Mouse (Mus musculus) lung, postnatal 4 days (tissue): ENCODE measurements around the gene Adgrv1.

Experiments
- DNase-seq, 2 experiments: peaks; one replicate each; pipeline ENCODE4 v3.0.0; 2021

Gene Adgrv1

DNA sequence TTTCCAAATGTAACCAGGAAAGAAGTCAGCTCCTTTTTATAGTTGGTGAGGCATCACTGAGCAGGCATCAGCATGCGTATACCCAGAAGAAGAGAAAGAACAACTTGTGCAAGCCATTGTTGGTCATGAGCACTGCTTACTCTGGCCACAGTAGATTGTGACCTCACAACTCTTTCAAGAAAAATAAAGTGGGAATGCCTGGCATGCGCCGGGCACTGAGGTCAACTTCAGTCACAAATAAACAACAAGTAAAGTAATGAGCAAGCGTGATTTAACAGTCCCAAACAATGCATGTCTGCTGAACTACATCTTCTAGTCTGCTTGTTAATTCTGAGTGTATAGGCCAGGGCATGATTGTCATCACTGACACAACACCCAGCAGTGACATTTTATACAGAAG is 499.6 kb downstream of the Adgrv1 start:
- DNase-seq = peak; percentile 35 to 66

DNA sequence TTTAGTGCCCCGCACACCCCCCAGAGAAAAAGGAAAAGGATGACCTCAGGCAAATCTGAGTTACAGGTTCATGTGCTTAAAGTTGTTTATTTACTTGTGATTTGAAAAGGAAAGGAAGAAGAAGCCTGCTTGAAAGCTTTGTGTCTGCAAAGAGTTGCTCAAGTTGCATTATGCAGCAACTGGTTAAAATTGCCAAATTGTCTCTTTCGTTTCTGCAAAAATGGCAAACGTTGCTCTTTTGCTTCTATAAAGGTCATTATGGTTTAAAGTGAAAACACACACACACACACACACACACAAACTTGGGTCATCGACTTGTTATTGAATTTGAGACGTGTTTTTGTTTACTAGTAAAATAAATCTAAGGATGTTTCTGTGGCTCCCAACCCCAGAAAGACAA is 500.3 kb downstream of the Adgrv1 start:
- DNase-seq = peak in 1 of 2 experiments; percentile 13

DNA sequence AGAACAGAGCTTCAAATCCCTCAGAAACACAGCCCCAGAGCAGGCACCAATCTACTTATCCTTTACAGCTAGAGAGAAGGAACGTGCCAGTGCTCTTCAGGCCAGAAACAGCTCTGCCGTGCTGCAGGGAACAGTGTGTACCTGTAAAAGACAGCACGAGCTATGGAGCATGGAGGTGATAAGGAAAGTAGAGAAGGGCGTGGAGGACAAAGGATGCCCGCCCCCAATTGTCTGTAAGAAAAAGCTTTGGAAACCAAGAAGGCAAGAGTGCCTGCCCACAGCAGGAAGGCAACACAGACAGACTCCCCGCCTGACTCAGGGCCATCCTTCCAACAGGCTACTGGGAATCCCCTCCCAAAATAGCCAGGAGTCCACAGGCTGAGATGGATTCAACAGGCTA is 501.1 kb downstream of the Adgrv1 start:
- peak in 1 of 2 experiments; percentile 29 for DNase-seq

DNA sequence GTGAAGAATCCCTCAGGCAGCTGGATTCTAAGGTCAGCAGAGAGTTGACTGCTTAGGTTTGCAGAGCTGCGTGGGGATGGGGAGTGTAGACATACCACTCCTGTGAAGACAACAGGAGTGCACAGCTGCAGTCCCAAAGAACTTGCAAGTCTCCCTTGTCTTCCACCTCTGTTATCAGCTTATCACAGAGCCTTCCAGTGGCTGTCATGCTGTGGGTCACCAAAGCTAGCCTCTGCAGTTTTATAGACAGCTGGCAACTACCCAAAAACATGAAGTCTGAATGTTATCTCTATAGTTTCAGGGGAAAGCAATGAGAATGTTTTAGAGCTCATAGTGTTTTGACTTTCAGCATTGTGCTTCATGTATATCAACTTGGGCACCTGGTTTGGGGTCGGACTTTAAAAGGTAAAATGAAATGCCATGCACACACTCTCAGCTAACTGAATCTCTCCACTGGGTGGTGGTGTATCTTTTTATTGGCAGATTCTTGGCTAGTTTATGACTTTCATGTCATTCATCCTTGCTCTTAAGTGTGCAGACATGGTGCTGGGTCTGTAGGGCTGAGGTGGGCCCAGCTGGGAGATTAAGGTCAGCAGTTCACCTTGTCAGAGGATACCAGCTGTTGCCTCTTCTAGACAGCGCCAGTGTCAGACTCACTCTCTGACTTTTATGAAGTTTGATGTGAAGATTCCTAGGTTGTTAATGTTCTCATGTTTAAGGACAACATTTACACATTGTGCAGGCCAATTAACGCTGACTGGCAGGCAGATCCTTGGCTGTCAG is 502.0 kb downstream of the Adgrv1 start:
- DNase-seq = no peak

DNA sequence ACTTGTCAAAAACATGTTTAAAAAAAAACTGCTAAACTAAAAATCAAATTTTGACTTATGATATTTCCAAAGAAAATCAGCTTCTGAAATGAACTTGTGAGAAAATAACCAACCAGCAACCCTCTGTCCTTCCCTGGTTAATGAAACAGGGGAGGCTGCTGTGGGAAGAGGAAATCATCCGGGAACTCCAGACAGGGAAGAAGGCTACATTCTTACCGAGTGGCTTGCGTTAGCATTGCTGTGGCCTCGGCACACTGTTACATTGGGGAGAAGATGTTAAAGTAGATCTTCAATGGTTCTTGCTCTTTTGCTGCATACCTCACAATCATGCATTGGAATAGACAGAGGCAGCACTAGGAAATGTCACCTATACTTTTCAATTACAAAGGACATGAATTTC is 507.1 kb downstream of the Adgrv1 start:
- DNase-seq = no peak

DNA sequence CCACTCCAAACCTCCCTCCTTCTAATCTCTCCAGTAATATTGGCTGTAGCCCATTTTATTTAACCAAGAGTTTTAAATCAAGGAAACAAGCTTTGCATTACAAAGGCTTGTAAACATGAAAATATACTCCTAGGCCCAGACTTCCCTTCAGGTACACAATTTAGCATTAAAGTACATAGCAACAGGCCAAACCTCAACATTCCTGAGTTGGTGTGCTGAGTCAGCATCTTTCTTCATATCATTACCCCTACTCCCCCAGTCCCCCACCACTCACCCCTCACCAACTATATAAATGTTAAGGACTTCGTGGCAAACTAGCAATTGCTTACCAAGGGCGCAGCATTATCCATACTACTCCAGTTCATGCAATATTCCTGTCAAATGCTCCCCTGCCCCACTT is 510.7 kb downstream of the Adgrv1 start:
- no peak for DNase-seq

DNA sequence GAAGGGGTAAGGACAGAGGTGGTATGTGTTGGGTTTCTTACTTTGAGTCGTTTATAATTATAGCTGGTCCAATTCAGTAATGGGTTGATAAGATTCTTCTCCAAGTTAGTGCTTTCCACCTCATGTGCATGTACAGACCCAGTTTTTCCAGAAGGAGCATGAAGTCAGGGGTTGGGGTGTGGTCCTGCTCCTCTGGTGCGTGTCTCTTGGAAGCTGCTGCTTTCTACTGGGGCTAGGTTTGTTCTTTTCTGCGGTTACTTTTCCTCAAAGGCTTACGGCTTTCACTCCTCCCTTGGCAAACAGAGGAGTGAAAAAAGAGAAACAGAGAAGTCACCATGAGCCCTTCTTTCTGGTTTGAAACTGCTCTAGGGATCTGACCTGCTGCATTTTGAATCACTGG is 522.5 kb downstream of the Adgrv1 start:
- DNase-seq = no peak

DNA sequence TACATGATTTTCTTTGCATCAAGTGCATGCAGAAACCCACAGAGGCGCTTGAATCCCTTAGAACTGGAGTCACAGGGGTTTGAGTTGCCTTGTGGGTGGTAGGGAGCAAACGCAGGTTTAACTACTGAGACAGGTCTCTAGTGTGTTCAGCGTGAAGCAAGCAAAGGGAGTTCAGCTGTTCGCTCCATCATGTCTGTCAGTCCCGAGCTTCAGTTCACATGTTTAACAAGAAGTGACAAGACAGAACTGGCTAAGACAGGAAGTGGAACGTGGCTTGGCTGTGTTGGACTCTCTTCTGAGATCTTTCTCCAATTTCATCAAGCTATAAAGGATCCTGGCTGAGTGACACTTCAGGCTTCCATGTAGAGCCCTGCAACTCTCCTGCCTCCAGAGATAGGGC is 523.3 kb downstream of the Adgrv1 start:
- no peak for DNase-seq

DNA sequence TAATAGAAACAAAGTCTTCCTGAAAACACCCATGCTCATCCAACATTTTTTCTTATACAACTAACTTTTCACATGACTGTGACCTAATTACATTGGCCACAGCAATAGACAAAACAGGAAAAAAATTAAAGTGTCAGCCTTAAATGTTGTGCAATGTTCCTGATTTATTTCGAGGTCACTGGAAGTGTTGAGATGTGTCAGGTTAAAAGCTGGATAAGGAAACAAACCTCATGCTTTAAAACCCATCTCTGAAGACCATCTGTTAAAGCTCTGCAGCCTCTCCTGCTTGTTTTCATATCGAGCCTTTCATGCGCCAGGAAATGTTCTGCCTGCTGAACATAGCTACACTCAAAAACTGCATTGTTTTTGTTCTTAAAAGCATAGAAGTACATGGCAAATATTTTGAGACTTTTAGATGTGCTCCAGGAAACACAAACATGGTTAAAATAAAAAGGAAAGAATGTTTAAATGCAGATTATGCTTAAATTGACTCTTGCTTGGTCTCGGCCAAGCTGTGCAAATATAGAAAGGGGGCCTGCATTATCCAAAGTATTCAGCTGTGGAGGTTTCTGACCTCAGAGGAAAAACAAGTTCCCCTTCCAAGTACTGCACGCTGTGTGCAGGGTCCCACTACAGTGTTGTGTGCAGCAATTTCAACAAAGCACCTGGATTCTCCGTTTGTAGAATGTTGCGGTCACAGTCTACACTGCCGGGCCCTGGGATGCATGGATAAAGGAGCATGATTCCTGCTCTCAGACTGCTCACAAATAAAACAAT is 524.2 kb downstream of the Adgrv1 start:
- peak in 1 of 2 experiments; percentile 36 for DNase-seq

DNA sequence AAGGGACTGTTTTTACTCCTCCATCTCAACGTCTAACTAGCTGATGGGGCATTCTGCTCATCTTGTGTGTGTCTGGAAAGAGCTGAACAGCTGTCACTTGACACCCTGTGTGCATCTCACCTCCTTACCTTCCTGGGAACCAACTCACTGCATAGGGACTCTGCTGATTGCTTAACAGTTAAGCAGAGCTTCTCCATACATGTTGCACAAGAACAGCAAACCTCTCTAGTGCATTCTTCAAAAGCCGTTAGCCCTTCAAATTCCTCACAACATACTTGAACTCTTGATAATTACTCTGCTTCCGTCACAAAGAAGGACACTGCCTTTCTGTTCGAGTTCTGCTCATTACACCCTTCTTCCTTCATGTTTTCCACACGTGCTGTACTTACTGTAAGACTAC is 525.5 kb downstream of the Adgrv1 start:
- peak in 1 of 2 experiments; percentile 26 for DNase-seq

DNA sequence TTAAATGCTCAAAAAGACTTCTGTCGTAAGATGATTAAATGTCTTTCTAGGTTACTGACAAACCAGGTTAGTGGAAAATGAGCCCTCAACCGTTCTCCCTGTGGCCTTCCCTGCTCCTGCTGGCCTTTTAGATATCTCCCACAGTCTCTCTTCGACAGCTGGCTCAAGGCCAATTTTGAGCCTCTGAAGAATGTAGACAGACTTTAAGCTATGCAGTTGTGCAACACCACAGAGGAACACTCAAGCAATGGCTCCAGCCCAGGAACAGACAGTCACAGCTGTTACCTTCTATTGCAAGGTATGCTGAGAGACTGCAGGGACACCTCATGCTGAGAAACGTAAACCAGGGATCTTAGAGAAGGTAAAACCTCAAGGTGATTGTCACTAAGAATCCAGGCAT is 529.2 kb downstream of the Adgrv1 start:
- DNase-seq = peak; percentile 81 to 82

DNA sequence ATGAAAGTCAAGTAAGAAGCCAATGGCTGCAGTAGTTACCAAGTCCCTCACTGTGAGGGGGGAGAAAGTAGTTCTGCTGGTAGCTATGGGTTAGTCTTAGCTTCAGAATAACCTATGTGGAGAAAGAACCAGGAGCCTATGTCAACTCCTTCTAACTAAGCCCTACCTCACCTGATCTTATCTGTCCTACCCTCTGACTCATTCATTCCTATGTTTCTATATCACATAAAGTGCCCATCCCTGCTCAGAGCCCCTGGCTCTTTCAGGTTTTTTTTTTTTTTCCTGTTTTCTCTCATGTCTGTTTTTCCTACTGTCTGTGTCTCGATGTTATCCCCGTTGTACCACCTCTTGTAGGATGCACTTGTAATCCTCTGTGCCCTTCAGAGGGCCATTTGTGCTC is 536.5 kb downstream of the Adgrv1 start:
- no peak for DNase-seq

DNA sequence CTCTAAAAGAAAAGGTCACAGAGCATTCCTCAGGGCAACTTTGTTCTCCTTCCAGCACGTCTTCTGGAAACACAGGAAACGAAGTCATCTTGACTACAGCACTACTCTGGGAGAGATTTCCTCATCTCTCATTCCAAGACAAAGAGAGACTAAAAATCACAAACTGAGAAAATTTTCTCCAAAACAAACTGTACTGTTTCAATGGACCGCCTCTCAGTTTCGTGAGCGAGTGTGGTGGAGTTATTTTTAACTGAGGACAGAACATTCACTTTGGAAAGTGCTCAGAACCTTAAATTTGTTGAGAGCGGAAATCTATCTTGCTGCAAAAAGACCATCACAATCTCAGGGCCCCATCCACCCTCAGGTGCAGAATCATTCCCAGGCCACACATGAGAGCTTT is 538.4 kb downstream of the Adgrv1 start:
- no peak for DNase-seq

DNA sequence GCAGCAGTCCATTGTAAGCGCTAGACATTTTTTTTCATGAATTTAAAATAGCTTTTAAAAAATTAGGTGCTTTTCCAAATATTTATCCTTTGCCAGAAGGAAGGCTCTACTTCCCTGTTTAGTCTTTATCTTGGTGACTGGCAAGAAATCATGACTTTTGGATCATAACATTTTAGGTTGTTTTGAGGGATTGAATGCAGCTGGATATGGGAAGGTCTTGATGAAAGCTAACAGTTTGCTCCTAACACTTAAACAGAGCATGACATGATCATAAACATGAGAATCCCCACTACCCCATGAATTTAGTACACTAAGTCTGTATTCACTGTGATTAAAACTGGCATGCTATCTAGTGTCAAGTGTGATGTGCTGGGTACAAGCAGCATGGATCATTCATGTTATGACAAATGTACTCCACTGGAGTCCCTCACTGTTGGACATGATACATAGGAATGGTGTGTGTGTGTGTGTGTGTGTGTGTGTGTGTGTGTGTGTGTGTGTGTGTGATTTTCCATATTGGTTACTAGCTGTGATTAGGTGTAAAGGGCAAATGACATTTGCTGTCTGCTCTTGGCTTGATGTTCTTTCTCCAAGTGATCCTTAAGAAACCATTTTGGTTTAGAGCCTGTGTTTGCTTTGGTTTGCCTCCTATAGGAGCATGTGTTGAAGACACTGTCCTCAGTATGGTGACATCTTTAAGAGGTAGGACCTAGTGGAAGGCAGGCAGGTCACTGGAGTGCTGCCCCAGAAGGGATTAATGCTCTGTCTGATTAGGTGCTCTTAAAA is 542.7 kb downstream of the Adgrv1 start:
- peak in 1 of 2 experiments; percentile 28 for DNase-seq

DNA sequence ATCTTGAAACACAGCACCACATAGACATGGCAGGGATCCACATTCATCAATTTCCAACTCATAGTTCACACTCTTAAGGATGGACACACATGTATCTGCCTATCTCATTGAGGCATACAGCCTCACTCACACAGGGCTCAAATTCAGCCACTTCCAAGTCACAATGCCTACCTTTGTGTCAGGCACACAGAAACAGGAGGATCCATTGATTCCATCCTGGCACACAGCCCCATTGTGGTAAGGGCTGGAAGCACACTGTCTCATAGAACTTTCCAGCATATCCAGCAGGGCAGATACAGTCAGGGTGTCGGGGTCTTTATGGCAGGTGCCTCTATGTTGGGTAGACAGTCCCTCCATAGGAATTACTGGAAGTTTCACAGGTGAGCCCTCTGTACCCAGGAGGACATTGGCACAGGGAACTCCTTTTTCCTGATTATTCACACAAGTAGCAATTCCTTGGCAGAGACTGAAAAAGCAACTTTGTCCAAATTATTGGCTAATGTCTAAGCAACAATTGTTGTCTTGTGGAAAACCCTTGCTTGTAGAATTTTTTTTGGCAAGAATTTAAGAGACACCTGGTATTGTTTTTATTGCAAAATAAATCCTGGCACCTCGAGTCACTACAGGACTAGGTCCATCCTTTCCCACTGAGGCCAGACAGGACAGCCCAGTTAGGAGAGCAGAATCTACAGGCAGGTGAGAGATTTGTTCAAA is 545.8 kb downstream of the Adgrv1 start:
- DNase-seq = no peak

DNA sequence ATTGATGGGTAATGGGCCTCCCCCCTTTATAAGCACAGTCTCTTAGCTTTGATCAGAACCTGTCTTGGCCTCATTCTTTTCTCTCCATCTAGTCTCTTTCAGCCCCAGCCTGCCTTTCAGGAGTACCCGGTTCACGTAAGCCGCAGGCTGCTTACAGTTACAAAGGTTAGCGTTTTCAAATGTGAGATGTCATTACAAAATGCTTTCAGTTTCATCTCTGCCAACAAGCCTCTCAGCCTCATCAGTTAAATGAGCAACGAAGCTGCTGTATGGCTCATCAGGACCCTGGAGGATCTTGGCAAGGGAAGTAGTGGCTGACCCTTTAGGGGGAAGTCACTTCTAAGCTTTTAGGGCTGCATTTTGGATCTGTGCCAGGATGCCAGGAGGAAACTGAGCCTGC is 560.7 kb downstream of the Adgrv1 start:
- DNase-seq = no peak

DNA sequence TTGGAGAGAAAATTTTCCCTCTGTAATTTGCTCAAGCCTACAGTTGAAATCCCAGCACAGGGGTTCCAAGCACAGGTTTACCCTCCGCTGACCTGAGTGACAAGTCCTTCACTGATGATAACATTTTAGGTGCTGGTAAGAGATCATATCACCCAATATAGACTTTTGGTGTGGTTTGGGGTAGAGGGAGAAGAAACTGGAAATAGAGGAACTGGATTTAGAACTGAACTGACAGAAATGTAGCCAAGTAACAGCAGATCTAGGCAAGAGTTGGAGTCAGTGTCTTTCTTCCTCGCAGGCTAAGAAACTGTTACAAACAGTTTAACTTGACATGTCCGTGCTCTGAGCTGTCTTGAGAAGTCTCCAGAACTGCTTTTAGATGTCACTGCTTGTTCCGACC is 581.5 kb downstream of the Adgrv1 start:
- no peak for DNase-seq

DNA sequence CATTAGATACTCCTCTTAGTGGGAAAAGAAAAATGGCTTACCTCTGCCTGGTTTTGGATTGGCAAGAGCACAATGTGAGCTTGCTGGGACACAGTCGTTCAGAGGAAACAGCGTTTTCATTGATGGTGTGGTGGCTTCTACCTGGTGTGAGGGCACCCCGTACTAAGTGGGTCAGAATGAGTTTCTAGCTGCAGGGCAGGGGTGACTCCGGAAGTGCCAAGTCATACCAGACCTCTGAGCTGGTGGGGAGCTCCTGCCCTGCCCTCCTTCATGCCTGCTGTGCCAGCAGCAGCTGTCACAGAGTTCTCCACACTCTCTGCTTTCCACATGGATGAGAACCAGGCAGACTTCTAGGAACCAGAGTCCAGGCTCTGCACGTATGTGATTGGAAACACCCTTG is 582.0 kb downstream of the Adgrv1 start:
- DNase-seq = no peak

DNA sequence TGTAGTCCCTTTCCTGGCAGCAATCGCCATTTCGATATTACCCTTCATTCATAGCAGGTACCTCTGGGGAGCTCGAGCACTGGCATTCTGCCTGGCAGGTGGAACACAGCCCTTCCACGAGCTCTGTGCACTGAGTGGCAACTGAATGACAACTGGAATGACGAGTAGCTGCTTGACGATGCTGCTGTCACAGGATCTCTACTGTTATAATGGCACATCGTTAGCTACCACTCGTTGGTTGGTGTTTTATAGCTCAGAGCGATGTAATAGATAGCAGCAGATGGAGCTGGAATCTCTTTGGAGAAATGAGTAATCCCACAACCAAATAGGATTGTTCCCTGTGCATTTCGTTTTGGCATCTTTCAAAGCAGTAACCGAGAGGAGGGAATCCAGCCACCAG is 587.6 kb downstream of the Adgrv1 start:
- DNase-seq = no peak
